Mouse (Mus musculus) liver, embryonic 14.5 days (tissue): ENCODE data around the gene Mark1. TPM values are rescaled to one million over a fixed set of nuclear protein-coding genes. Genes with fewer than 3 reads are reported as not detected.

Experiments
- ATAC-seq: fragments of 200-750 bp; cut with Nextera tagmentation; 2 replicates; pipeline ENCODE4 v1.8.0; 2017; ENCODE audit warnings: moderate number of reproducible peaks, mild to moderate bottlenecking, moderate library complexity; ENCODE audit not compliant: insufficient read depth
- DNase-seq, 3 experiments: peaks; one replicate each; pipeline ENCODE4 v3.0.0-alpha.2; 2012 to 2013; ENCODE audit warnings: low read depth in 3 of 3, low spot score in 3 of 3
- H3K27ac ChIP-seq: fragments of 300-500 bp; sonication (generic); 2 replicates; pipeline ENCODE4 v1.5.1; 2014; ENCODE audit warnings: moderate library complexity, mild to moderate bottlenecking, control low read depth, inconsistent platforms
- H3K27me3 ChIP-seq: fragments of 300-500 bp; sonication (generic); 2 replicates; pipeline ENCODE4 v1.6.1; 2014; ENCODE audit warnings: mild to moderate bottlenecking, low read length, moderate library complexity; ENCODE audit not compliant: control insufficient read depth, insufficient read depth
- H3K36me3 ChIP-seq: fragments of 300-500 bp; sonication (generic); replicated peaks from 2 replicates; pipeline ENCODE4 v1.6.1; 2014; ENCODE audit warnings: low read depth; ENCODE audit not compliant: control insufficient read depth, insufficient read depth
- H3K4me1 ChIP-seq, 2 experiments: fragments of 200-500 bp in 1 of 2; fragments of 300-500 bp in 1 of 2; sonication (generic) in 1 of 2; replicated peaks; 2 replicates each; pipeline ENCODE4 v1.6.1; 2012 to 2014; ENCODE audit warnings: antibody characterized with exemption in 1 of 2, inconsistent platforms in 1 of 2, low read length in 1 of 2; ENCODE audit not compliant: control insufficient read depth in 2 of 2, insufficient read depth in 2 of 2
- H3K4me2 ChIP-seq: fragments of 300-500 bp; sonication (generic); 2 replicates; pipeline ENCODE4 v1.6.1; 2014; ENCODE audit warnings: low read depth, mild to moderate bottlenecking, control low read depth, moderate library complexity
- H3K4me3 ChIP-seq, 2 experiments: fragments of 200-500 bp in 1 of 2; fragments of 300-500 bp in 1 of 2; sonication (generic) in 1 of 2; 2 replicates each; pipeline ENCODE4 v1.5.1; 2012 to 2014; ENCODE audit warnings: low read depth in 2 of 2, low read length in 2 of 2, mild to moderate bottlenecking in 2 of 2, control low read depth in 1 of 2, inconsistent platforms in 1 of 2, moderate library complexity in 1 of 2; ENCODE audit not compliant: insufficient read depth in 1 of 2
- H3K9ac ChIP-seq: fragments of 300-500 bp; sonication (generic); replicated peaks from 2 replicates; pipeline ENCODE4 v1.6.1; 2014; ENCODE audit warnings: mild to moderate bottlenecking, control low read depth, moderate library complexity
- H3K9me3 ChIP-seq: fragments of 300-500 bp; sonication (generic); 2 replicates; pipeline ENCODE4 v1.6.1; 2016; ENCODE audit warnings: low read length, mixed read lengths; ENCODE audit not compliant: control insufficient read depth
- CTCF ChIP-seq: IDR thresholded peaks from 2 replicates; pipeline ENCODE4 v1.5.1; 2016; ENCODE audit warnings: antibody characterized with exemption, low read depth, control low read depth
- EP300 ChIP-seq: IDR thresholded peaks from 2 replicates; pipeline ENCODE4 v1.6.1; 2016; ENCODE audit warnings: antibody characterized with exemption, low read depth
- WGBS: fragments of 180-500 bp; shearing (Covaris S2); extraction: QIAGEN DNeasy Blood & Tissue Kit; methylation state at CpG from one replicate; pipeline ENCODE4 v1.1.7; 2014; ENCODE audit not compliant: insufficient replicate concordance; 5-methylcytosine and 5-hydroxymethylcytosine counted together
- polyA plus RNA-seq, 2 experiments: library from polyadenylated mRNA; depleted of rRNA in 1 of 2; stranded (reverse) in 1 of 2; unstranded in 1 of 2; fragments of >200 nt; fragmentation: Nextera tagmentation in 1 of 2; extraction: Ambion mirVana in 1 of 2; gene quantifications; 2 replicates each; pipeline versions ENCODE4 v1.2.1 to v1.2.3; 2012 to 2014

Gene Mark1
- polyA plus RNA-seq, 2 experiments, result 0.09 to 0.67 TPM

DNA sequence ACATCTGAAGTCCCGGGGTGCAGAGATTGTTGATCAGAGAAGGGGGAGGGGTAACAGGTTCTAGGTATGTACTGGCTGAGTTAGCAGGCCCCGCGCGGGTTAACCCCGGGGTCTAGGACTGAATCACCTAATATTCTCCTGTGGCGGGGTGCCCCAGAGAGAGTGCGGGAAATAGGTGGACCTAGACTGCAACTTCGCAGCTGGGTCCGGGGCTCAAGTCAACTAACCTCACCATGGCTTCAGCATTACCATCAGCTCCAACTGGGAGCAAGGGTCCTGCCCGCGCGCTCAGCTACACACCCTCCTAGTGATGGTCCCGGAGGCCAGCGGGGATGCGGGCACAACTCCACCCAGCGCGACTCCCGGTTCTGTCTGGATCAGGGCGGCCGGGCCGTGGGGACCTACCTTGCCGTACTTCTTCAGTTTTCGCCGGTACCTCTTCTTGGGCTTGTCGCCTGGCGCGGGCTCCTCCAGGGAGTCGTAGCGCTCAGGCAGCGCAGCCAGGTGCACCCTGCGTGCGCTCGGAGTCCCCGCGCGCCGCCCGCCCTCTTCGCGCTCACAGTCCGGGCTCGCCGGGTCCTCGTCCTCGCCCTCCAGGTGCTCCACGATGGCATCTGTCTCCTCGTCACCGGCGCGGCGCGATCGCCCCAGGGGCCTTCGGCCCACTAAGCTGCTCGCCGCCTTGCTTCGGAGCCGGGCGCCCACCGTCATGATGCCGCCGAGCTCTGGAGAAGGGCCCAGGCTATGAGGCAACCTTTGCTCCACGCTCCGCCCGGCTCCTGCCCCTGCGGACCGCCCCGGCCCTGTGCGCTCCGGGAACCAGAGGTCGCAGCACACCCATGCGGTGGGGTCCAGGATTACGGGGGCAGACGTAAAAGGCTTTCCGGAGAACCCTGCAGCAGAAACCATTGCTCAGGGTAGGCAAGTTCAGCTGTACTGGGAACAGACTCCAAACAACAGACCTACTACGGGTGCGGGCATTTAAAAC lies 116.8 kb downstream of the Mark1 start, which contains the start of gene C130074G19Rik:
TSS of gene C130074G19Rik (minus strand) at position 938 of the 988 bp plus-strand sequence.
- no peak within 1 kb of the TSS; the same call in 1 of the 2 replicates for H3K9ac ChIP-seq
- TF ChIP-seq EP300, result no peak
- peak; percentile 71 for TF ChIP-seq CTCF
- H3K36me3 ChIP-seq, result no peaks in the 10 kb centered on the region
- 3% methylated on average over 77 of the region's 77 CpGs for WGBS
- peaks cover 26% of the 10 kb centered on the region for H3K27me3 ChIP-seq
- H3K4me2 ChIP-seq, result peak within 1 kb of the TSS; percentile 37
- DNase-seq, result peak in 1 of 3 experiments; percentile 22
- peak within 1 kb of the TSS; percentile 54 to 57 for H3K4me3 ChIP-seq
- peaks cover 0 to 4% of the 10 kb centered on the region in 2 experiments; a peak in 1 of 4 replicates for H3K4me1 ChIP-seq
- H3K27ac ChIP-seq, result no peak within 1 kb of the TSS
- H3K9me3 ChIP-seq, result no peaks in the 10 kb centered on the region
- peak; percentile 75 for ATAC-seq

DNA sequence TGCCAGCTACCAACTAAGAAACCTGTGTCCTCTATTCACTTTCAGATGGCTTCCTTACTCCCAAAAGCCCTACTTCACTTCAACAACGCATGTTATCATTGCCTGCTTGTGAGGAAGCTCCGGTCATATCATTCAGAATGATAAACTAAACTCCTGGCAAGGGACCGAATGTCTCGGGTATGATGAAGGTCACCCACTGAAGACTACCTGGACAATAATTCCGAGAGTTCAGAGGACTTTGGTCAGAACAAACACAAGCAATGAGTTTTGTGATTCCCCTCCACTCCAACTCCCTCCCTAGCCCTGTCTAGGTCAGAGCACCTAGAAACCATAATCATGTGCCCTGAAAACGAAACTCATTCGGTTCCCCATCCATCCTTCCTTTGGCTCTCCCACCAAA lies 117.5 kb downstream of the Mark1 start:
- H3K9me3 ChIP-seq, result no peaks in the 10 kb centered on the region
- H3K9ac ChIP-seq, result no peak overlapping the region; the same call in 1 of the 2 replicates
- 28% methylated on average over 7 of the region's 7 CpGs for WGBS
- no peak for ATAC-seq
- no peak for TF ChIP-seq EP300
- no peak for TF ChIP-seq CTCF
- peaks cover 26% of the 10 kb centered on the region for H3K27me3 ChIP-seq
- H3K36me3 ChIP-seq, result no peaks in the 10 kb centered on the region
- H3K4me3 ChIP-seq, result peak overlapping the region; percentile 54 to 57
- H3K4me2 ChIP-seq, result peak overlapping the region; percentile 39
- H3K4me1 ChIP-seq, result peaks cover 0 to 4% of the 10 kb centered on the region in 2 experiments; a peak in 1 of 4 replicates
- H3K27ac ChIP-seq, result no peak overlapping the region
- no peak for DNase-seq

DNA sequence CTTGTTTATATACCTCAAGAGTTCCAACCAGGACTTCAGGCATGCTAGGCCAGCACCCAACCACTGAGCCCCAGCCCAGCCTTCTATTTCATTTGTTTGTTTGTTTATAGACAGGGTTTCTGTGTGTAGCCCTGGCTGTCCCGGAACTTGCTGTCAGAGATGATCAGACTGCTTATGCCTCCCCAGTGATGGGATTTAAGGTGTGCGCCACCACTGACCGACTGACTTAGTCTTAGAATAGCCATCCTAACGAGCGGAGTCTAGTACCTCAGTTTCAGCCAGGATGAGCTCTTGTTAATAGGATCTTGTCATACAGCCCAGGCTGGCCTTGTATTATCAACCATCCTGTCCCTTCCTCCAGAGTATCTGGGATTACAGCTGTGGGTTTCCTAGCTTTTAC lies 118.2 kb downstream of the Mark1 start:
- H3K9me3 ChIP-seq, result no peaks in the 10 kb centered on the region
- peak overlapping the region; percentile 54 to 57 for H3K4me3 ChIP-seq
- no peak overlapping the region for H3K27ac ChIP-seq
- TF ChIP-seq CTCF (no peak), EP300 (no peak)
- no peaks in the 10 kb centered on the region for H3K36me3 ChIP-seq
- DNase-seq (no peak), ATAC-seq (no peak)
- H3K4me2 ChIP-seq, result peak overlapping the region; percentile 39
- peaks cover 26% of the 10 kb centered on the region for H3K27me3 ChIP-seq
- WGBS, result 61% methylated on average over 5 of the region's 5 CpGs
- H3K4me1 ChIP-seq, result peaks cover 0 to 4% of the 10 kb centered on the region in 2 experiments; a peak in 1 of 4 replicates
- H3K9ac ChIP-seq, result no peak overlapping the region

GRCm38 (mm10) chr1:184878860-184879259 lies 120.5 kb downstream of the Mark1 start:
- 65% methylated on average over 6 of the region's 6 CpGs for WGBS
- Histone ChIP-seq H3K27ac (no peak overlapping the region), H3K4me2 (no peak overlapping the region), H3K9me3 (no peaks in the 10 kb centered on the region), H3K36me3 (no peaks in the 10 kb centered on the region), H3K4me1 (peaks cover 0 to 4% of the 10 kb centered on the region in 2 experiments; a peak in 1 of 4 replicates), H3K9ac (no peak overlapping the region), H3K4me3 (no peak overlapping the region), H3K27me3 (peaks cover 26% of the 10 kb centered on the region)
- ATAC-seq (no peak), DNase-seq (no peak)
- TF ChIP-seq CTCF (no peak), EP300 (no peak)

- DNase-seq, result no peak
- H3K4me2 ChIP-seq, result no peak overlapping the region
- H3K9ac ChIP-seq, result no peak overlapping the region
- H3K27ac ChIP-seq, result no peak overlapping the region
- no peak overlapping the region for H3K4me3 ChIP-seq
- no peak for ATAC-seq
- H3K4me1 ChIP-seq, result peaks cover 0 to 6% of the 10 kb centered on the region in 2 experiments; a peak in 2 of 4 replicates
- TF ChIP-seq CTCF (no peak), EP300 (no peak)
- H3K36me3 ChIP-seq, result no peaks in the 10 kb centered on the region
- H3K9me3 ChIP-seq, result no peaks in the 10 kb centered on the region
- 26% methylated on average over 2 of the region's 2 CpGs for WGBS
- H3K27me3 ChIP-seq, result peaks cover 11% of the 10 kb centered on the region
Observed at GRCm38 (mm10) chr1:184877306-184877705, 122.1 kb downstream of the Mark1 start.
